Mouse (Mus musculus) forebrain, embryonic 16.5 days (tissue): ENCODE data around the gene Antxr1. TPM values are rescaled to one million over a fixed set of nuclear protein-coding genes. Genes with fewer than 3 reads are reported as not detected.
"Not testable (repeated sequence)": the region's sequence is repeated elsewhere in the genome, so short reads cannot be mapped to it uniquely, and the experiment has no call there.

ENCODE experiments used
- ATAC-seq: fragments of 200-750 bp; cut with Nextera tagmentation; 2 replicates; pipeline ENCODE4 v1.8.0; 2017; ENCODE audit warnings: mild to moderate bottlenecking, moderate library complexity
- H3K27ac ChIP-seq: fragments of 300-500 bp; sonication (generic); 2 replicates; pipeline ENCODE4 v1.5.1; 2014; ENCODE audit warnings: low read length, control low read depth
- H3K27me3 ChIP-seq: fragments of 300-500 bp; sonication (generic); replicated peaks from 2 replicates; pipeline ENCODE4 v1.6.1; 2014; ENCODE audit warnings: low read length; ENCODE audit not compliant: control insufficient read depth, insufficient read depth
- H3K36me3 ChIP-seq: fragments of 300-500 bp; sonication (generic); 2 replicates; pipeline ENCODE4 v1.6.1; 2014; ENCODE audit not compliant: control insufficient read depth, insufficient read depth
- H3K4me1 ChIP-seq: fragments of 300-500 bp; sonication (generic); replicated peaks from 2 replicates; pipeline ENCODE4 v1.6.1; 2014; ENCODE audit warnings: low read length; ENCODE audit not compliant: control insufficient read depth, insufficient read depth
- H3K4me2 ChIP-seq: fragments of 300-500 bp; sonication (generic); 2 replicates; pipeline ENCODE4 v1.6.1; 2014; ENCODE audit warnings: mild to moderate bottlenecking, low read length, control low read depth
- H3K4me3 ChIP-seq: fragments of 300-500 bp; sonication (generic); replicated peaks from 2 replicates; pipeline ENCODE4 v1.5.1; 2014; ENCODE audit warnings: mild to moderate bottlenecking, low read length, control low read depth
- H3K9ac ChIP-seq: fragments of 300-500 bp; sonication (generic); replicated peaks from 2 replicates; pipeline ENCODE4 v1.6.1; 2014; ENCODE audit warnings: low read depth, low read length, control low read depth
- H3K9me3 ChIP-seq: fragments of 300-500 bp; sonication (generic); 2 replicates; pipeline ENCODE4 v1.6.1; 2016; ENCODE audit warnings: low read length; ENCODE audit not compliant: control insufficient read depth
- WGBS: fragments of 180-500 bp; shearing (Covaris S2); extraction: QIAGEN DNeasy Blood & Tissue Kit; methylation state at CpG from one replicate; pipeline ENCODE4 v1.1.7; 2014; 5-methylcytosine and 5-hydroxymethylcytosine counted together
- polyA plus RNA-seq: library from polyadenylated mRNA; unstranded; fragments of >200 nt; fragmentation: Nextera tagmentation; extraction: Ambion mirVana; gene quantifications from 2 replicates; pipeline ENCODE4 v1.2.1, GENCODE M21; 2015

Antxr1 gene
- polyA plus RNA-seq, 1 experiment from 2014 or later = 3.1 TPM

GRCm38 (mm10) chr6:87101281-87101954, 234.2 kb downstream of the Antxr1 start:
- Histone ChIP-seq H3K4me3 (peak overlapping the region; percentile 25), H3K36me3 (no peaks in the 10 kb centered on the region)

GRCm38 (mm10) chr6:87100297-87101020, 235.2 kb downstream of the Antxr1 start:
- Histone ChIP-seq H3K4me1 (peaks cover 9% of the 10 kb centered on the region), H3K9me3 (no peaks in the 10 kb centered on the region), H3K9ac (no peak overlapping the region), H3K27me3 (no peaks in the 10 kb centered on the region), H3K36me3 (no peaks in the 10 kb centered on the region), H3K4me2 (no peak overlapping the region), H3K27ac (no peak overlapping the region), H3K4me3 (no peak overlapping the region)
- WGBS = 89% methylated on average over 9 of the region's 9 CpGs
- ATAC-seq = no peak

More at GRCm38 (mm10) chr6:87101281-87101954, 234.2 kb downstream of the Antxr1 start:
- ATAC-seq = peak; percentile 74
- Histone ChIP-seq H3K27ac (no peak overlapping the region), H3K4me1 (peaks cover 9% of the 10 kb centered on the region), H3K4me2 (peak overlapping the region; percentile 64), H3K9ac (peak overlapping the region; percentile 55), H3K27me3 (no peaks in the 10 kb centered on the region), H3K9me3 (no peaks in the 10 kb centered on the region)
- 15% methylated on average over 12 of the region's 12 CpGs for WGBS

- H3K4me2 ChIP-seq = no peak overlapping the region
- WGBS = 50% methylated on average over 7 of the region's 7 CpGs
- H3K9ac ChIP-seq = no peak overlapping the region
- H3K27ac ChIP-seq = no peak overlapping the region
- no peaks in the 10 kb centered on the region for H3K9me3 ChIP-seq
- no peaks in the 10 kb centered on the region for H3K36me3 ChIP-seq
- H3K4me3 ChIP-seq = no peak overlapping the region
- no peaks in the 10 kb centered on the region for H3K27me3 ChIP-seq
- no peak for ATAC-seq
- H3K4me1 ChIP-seq = peaks cover 9% of the 10 kb centered on the region
Observed at GRCm38 (mm10) chr6:87099671-87100296, 235.8 kb downstream of the Antxr1 start.

- no peaks in the 10 kb centered on the region for H3K9me3 ChIP-seq
- no peak overlapping the region for H3K9ac ChIP-seq
- 15% methylated on average over 3 of the region's 3 CpGs for WGBS
- ATAC-seq = no peak
- no peak overlapping the region for H3K4me2 ChIP-seq
- H3K4me1 ChIP-seq = peaks cover 9% of the 10 kb centered on the region
- H3K27ac ChIP-seq = no peak overlapping the region
- H3K36me3 ChIP-seq = no peaks in the 10 kb centered on the region
- no peaks in the 10 kb centered on the region for H3K27me3 ChIP-seq
- H3K4me3 ChIP-seq = no peak overlapping the region
Observed at GRCm38 (mm10) chr6:87099261-87099660, 236.4 kb downstream of the Antxr1 start.

GRCm38 (mm10) chr6:87093631-87094030, 242.0 kb downstream of the Antxr1 start:
- H3K4me3 ChIP-seq, H3K4me1 ChIP-seq, H3K9me3 ChIP-seq, ATAC-seq, H3K36me3 ChIP-seq, H3K27me3 ChIP-seq, H3K9ac ChIP-seq, H3K27ac ChIP-seq, H3K4me2 ChIP-seq: not testable (repeated sequence)
- WGBS = 91% methylated on average over 8 of the region's 8 CpGs

- Histone ChIP-seq H3K4me2 (no peak overlapping the region), H3K9me3 (no peaks in the 10 kb centered on the region), H3K36me3 (peaks cover 7% of the 10 kb centered on the region; the same call in 1 of the 2 replicates), H3K9ac (no peak overlapping the region), H3K4me1 (no peaks in the 10 kb centered on the region), H3K27me3 (no peaks in the 10 kb centered on the region), H3K27ac (no peak overlapping the region), H3K4me3 (no peak overlapping the region)
- no peak for ATAC-seq
- WGBS = 88% methylated on average over 5 of the region's 5 CpGs
Observed at GRCm38 (mm10) chr6:87092476-87092875, 243.1 kb downstream of the Antxr1 start.

GRCm38 (mm10) chr6:87090877-87091276, 244.7 kb downstream of the Antxr1 start:
- no peak for ATAC-seq
- Histone ChIP-seq H3K27ac (no peak overlapping the region), H3K9me3 (no peaks in the 10 kb centered on the region), H3K36me3 (peaks cover 16% of the 10 kb centered on the region; the same call in 1 of the 2 replicates), H3K9ac (no peak overlapping the region), H3K4me1 (no peaks in the 10 kb centered on the region), H3K4me2 (no peak overlapping the region), H3K4me3 (no peak overlapping the region), H3K27me3 (no peaks in the 10 kb centered on the region)
- 82% methylated on average over 3 of the region's 3 CpGs for WGBS

- Histone ChIP-seq H3K27ac (no peak overlapping the region), H3K4me3 (no peak overlapping the region), H3K27me3 (no peaks in the 10 kb centered on the region), H3K4me1 (no peaks in the 10 kb centered on the region), H3K4me2 (no peak overlapping the region), H3K36me3 (peaks cover 30% of the 10 kb centered on the region), H3K9me3 (no peaks in the 10 kb centered on the region), H3K9ac (no peak overlapping the region)
- WGBS = 89% methylated on average over 5 of the region's 5 CpGs
- no peak for ATAC-seq
Observed at GRCm38 (mm10) chr6:87088356-87088755, 247.3 kb downstream of the Antxr1 start.

GRCm38 (mm10) chr6:87085026-87085425, 250.6 kb downstream of the Antxr1 start:
- ATAC-seq = no peak
- Histone ChIP-seq H3K36me3 (peaks cover 33% of the 10 kb centered on the region), H3K4me3 (no peak overlapping the region), H3K4me2 (no peak overlapping the region), H3K27me3 (no peaks in the 10 kb centered on the region), H3K9me3 (no peaks in the 10 kb centered on the region), H3K9ac (no peak overlapping the region), H3K4me1 (no peaks in the 10 kb centered on the region), H3K27ac (no peak overlapping the region)
- WGBS = 89% methylated on average over 6 of the region's 6 CpGs
